In the genomic region with DNA sequence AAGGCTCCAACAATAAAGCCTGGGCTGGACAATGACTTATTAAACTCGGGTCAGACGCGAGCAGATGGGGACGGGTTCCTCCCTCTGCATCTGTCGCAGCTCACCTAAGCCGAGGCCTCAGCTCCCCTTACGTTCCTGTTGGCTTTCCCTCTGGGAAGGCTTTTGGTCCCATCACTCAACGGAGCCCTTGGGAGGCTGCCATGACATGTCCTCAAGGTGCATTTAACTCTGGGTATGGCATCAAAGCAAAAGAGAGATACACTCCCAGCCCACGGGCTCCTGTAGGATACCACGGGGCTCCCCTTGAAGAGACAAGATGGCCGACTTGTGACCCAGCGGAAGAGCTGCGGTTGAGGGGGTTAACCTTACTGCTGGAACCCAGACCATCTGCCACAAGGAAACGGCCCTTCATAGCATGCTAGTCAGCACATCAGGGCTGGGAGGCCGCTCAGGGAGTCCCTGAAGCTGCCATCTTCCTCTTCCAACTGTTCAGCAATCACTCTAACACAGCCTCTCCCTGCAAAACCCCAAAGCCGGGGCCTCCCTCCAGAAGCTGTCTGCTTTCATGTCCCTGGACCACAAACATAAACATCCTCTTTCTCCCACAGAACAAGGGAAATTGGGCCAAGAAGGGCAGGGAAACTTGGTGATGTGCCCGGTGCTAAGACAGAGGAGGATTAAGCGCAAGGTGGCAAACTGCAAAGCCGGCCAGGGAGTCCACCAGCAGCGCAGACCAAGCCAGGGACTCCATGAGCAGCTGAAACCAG, we compare ENCODE assay signal across 9 mouse cellular contexts. TPM values are rescaled to one million over a fixed set of nuclear protein-coding genes. Genes with fewer than 3 reads are reported as not detected.
DNase-seq lines count a peak whose midpoint lies in the region; ATAC-seq lines count a peak whose summit lies in the region.
"Had no signal": no experiment of that assay in that cellular context is flagged by ENCODE, and none has a peak within 500 bp of the region (broad histone marks: within the 10 kb centered on the region; RNA-seq: fewer than 3 reads in every experiment).

No protein-coding gene starts in this region.

- 0 out of 2 replicates have a peak overlapping the region, but pooled peaks have one; percentile 12 for H3K27ac ChIP-seq in heart, embryonic 13.5 days (replicated peaks)
- H3K27ac ChIP-seq in embryonic facial prominence, embryonic 15.5 days (replicated peaks), result no peak overlapping the region
- no peak overlapping the region for H3K27ac ChIP-seq in heart, embryonic 11.5 days (ENCODE audit: low read depth, low read length)

- H3K9ac ChIP-seq in heart, embryonic 13.5 days, result no peak overlapping the region
- no peak overlapping the region for H3K9ac ChIP-seq in embryonic facial prominence, embryonic 15.5 days
- no peak overlapping the region for H3K9ac ChIP-seq in heart, embryonic 11.5 days (ENCODE audit: low read depth, low read length)

- intact Hi-C loops in heart, postnatal 14 days (cut with DNase I), result no loop called here

- peaks cover 49% of the 10 kb centered on the region for H3K4me1 ChIP-seq in heart, embryonic 13.5 days
- H3K4me1 ChIP-seq in embryonic facial prominence, embryonic 15.5 days, result peaks cover 43% of the 10 kb centered on the region
- peaks cover 11% of the 10 kb centered on the region for H3K4me1 ChIP-seq in heart, embryonic 11.5 days (ENCODE audit: control insufficient read depth, insufficient read depth, low read length)

- WGBS in heart, embryonic 13.5 days, result 76% methylated on average over 20 of the region's 20 CpGs
- 68% methylated on average over 20 of the region's 20 CpGs for WGBS in embryonic facial prominence, embryonic 15.5 days
- 83% methylated on average over 20 of the region's 20 CpGs for WGBS in heart, embryonic 11.5 days (ENCODE audit: insufficient replicate concordance)

- no peak overlapping the region for H3K4me2 ChIP-seq in heart, embryonic 13.5 days
- H3K4me2 ChIP-seq in embryonic facial prominence, embryonic 15.5 days (replicated peaks), result no peak overlapping the region
- no peak overlapping the region for H3K4me2 ChIP-seq in heart, embryonic 11.5 days

- H3K36me3 ChIP-seq in heart, embryonic 13.5 days, result no peaks in the 10 kb centered on the region
- H3K36me3 ChIP-seq in embryonic facial prominence, embryonic 15.5 days, result no peaks in the 10 kb centered on the region
- no peaks in the 10 kb centered on the region for H3K36me3 ChIP-seq in heart, embryonic 11.5 days (ENCODE audit: control insufficient read depth, insufficient read depth, low read length)

- no peak for DNase-seq in heart, postnatal 14 days
- peak; percentile 64 for DNase-seq in NIH3T3 (ENCODE audit: low read depth)
- DNase-seq in lung, postnatal 25 days (ENCODE audit: low spot score), result peak; percentile 73
- DNase-seq in B cell, adult 2 months, result no peak
- DNase-seq: right cerebral cortex, postnatal 25 days had no signal

- no peak for ATAC-seq in heart, embryonic 13.5 days (ENCODE audit: extremely low read depth, insufficient number of reproducible peaks, low FRiP score, low TSS enrichment)
- ATAC-seq in embryonic facial prominence, embryonic 15.5 days (ENCODE audit: insufficient number of reproducible peaks, low FRiP score, low TSS enrichment, low read depth), result peak; percentile 39; the same call in 1 of the 2 replicates
- no peak for ATAC-seq in heart, embryonic 11.5 days (replicated peaks; ENCODE audit: insufficient number of reproducible peaks, low FRiP score, low TSS enrichment)
- ATAC-seq in monocyte, adult 5-6 weeks (replicated peaks; ENCODE audit: insufficient number of reproducible peaks, low FRiP score, low TSS enrichment, poor library complexity, severe bottlenecking), result no peak

- no peaks in the 10 kb centered on the region for H3K9me3 ChIP-seq in heart, embryonic 13.5 days
- no peaks in the 10 kb centered on the region for H3K9me3 ChIP-seq in embryonic facial prominence, embryonic 15.5 days (replicated peaks)
- no peaks in the 10 kb centered on the region for H3K9me3 ChIP-seq in heart, embryonic 11.5 days (replicated peaks; ENCODE audit: control insufficient read depth, low read length)

- H3K4me3 ChIP-seq in heart, embryonic 13.5 days, result no peak overlapping the region
- H3K4me3 ChIP-seq in embryonic facial prominence, embryonic 15.5 days (replicated peaks), result no peak overlapping the region
- H3K4me3 ChIP-seq in heart, embryonic 11.5 days (ENCODE audit: low read depth, low read length), result no peak overlapping the region

- H3K27me3 ChIP-seq in heart, embryonic 13.5 days (replicated peaks), result no peaks in the 10 kb centered on the region; the same call in 1 of the 2 replicates
- no peaks in the 10 kb centered on the region for H3K27me3 ChIP-seq in embryonic facial prominence, embryonic 15.5 days
- H3K27me3 ChIP-seq in heart, embryonic 11.5 days (ENCODE audit: control insufficient read depth, insufficient read depth, low read length), result no peaks in the 10 kb centered on the region

RNA-seq across cellular contexts. Expression of a gene that starts 5.0 kb away (rescaled TPM):
- polyA plus RNA-seq in heart, embryonic 13.5 days (2015; fragmentation: Nextera tagmentation; extraction: Ambion mirVana), result 9.6 and 9.7 TPM in 2 replicates
- total RNA-seq in heart, postnatal 14 days (2021), result 10 to 100 TPM; 68.5 to 68.7 TPM
- 15.3 and 16.0 TPM in 2 replicates for polyA plus RNA-seq in embryonic facial prominence, embryonic 15.5 days (2015; fragmentation: Nextera tagmentation; extraction: Ambion mirVana)
- polyA plus RNA-seq in heart, embryonic 11.5 days (2014; fragmentation: Nextera tagmentation; extraction: Ambion mirVana), result 4.1 and 4.7 TPM in 2 replicates
- 0.21 to 0.86 TPM (median 0.49 TPM) in 3 replicates for total RNA-seq in monocyte, adult 5-6 weeks (2017)

RNA-seq across cellular contexts. Expression of a gene that starts 5.1 kb away (rescaled TPM):
- polyA plus RNA-seq in heart, embryonic 13.5 days (2015; fragmentation: Nextera tagmentation; extraction: Ambion mirVana), result 1.5 and 3.1 TPM in 2 replicates
- total RNA-seq in heart, postnatal 14 days (2021), result under 1 TPM; 0.15 to 0.31 TPM
- 10.3 and 13.0 TPM in 2 replicates for polyA plus RNA-seq in embryonic facial prominence, embryonic 15.5 days (2015; fragmentation: Nextera tagmentation; extraction: Ambion mirVana)
- 3.5 and 4.0 TPM in 2 replicates for polyA plus RNA-seq in heart, embryonic 11.5 days (2014; fragmentation: Nextera tagmentation; extraction: Ambion mirVana)
- total RNA-seq in monocyte, adult 5-6 weeks (2017), result 0.96 to 2.3 TPM (median 1.8 TPM) in 3 replicates

RNA-seq across cellular contexts. Expression of a gene that starts 44.4 kb away (rescaled TPM):
- polyA plus RNA-seq in heart, embryonic 13.5 days (2015; fragmentation: Nextera tagmentation; extraction: Ambion mirVana), result 103 and 104 TPM in 2 replicates
- total RNA-seq in heart, postnatal 14 days (2021), result 10 to 100 TPM; 53.1 to 56.0 TPM
- 81.4 and 90.1 TPM in 2 replicates for polyA plus RNA-seq in embryonic facial prominence, embryonic 15.5 days (2015; fragmentation: Nextera tagmentation; extraction: Ambion mirVana)
- polyA plus RNA-seq in heart, embryonic 11.5 days (2014; fragmentation: Nextera tagmentation; extraction: Ambion mirVana), result 49.6 and 62.9 TPM in 2 replicates
- 8.7 to 20.4 TPM (median 12.8 TPM) in 3 replicates for total RNA-seq in monocyte, adult 5-6 weeks (2017)

Comparison
In these comparisons a context has a peak if more than half of its experiments do, and no peak if none do; other contexts are left out.
1. DNase-seq: peak in NIH3T3 (single experiment) and lung, postnatal 25 days (single experiment); none in heart, postnatal 14 days (0 of 2) and B cell, adult 2 months (0 of 2).